Mouse (Mus musculus) c-Kit-negative CD71-positive TER-119-positive erythroid progenitor cells, embryonic 14.5 days (primary cell): Measurements from ENCODE around the gene Aunip.
"Not testable (repeated sequence)": the region's sequence is repeated elsewhere in the genome, so short reads cannot be mapped to it uniquely, and the experiment has no call there.

ENCODE experiments used
- DNase-seq: peaks from one replicate; pipeline ENCODE4 v3.0.0-alpha.2; 2013; ENCODE audit warnings: low read depth, low spot score

Gene Aunip

DNA sequence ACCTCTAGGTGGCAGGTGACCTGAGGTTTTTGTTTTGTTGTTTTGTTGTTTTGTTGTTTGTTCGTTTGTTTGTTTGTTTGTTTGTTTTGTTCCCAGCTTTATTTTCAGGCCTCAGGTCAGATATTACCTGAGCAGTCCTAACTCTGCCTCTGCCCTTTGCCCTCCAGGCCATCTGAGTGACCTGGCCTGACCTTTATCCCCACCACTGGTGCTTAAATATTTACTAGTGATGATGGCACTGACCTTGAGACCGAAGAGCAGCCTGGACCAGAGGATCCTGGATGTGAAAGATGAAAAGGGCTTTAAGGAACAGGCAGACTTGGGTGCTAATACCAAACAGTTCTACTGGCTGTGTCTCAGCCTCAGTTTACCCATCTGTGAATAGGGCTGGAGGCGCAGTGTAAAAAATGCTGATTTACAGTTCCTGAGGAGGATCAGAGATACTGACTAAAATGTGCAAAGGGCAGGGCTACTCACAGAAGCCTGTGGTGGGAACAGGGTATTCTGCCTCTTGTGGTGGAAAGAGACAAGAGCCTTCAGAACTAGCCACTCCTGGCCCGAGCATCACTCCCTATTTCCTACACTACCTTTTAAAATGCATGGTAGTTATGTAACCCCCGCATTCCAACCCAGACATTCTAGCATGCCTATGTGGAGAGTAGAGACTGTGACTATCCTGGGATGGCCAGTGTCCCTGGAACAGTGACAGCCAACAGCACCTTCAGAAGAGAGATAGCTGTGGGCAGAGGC lies 25.5 kb upstream of the Aunip start:
- DNase-seq, result no peak

- DNase-seq, result no peak
Observed at GRCm38 (mm10) chr4:134488211-134488610, 22.6 kb upstream of the Aunip start.

DNA sequence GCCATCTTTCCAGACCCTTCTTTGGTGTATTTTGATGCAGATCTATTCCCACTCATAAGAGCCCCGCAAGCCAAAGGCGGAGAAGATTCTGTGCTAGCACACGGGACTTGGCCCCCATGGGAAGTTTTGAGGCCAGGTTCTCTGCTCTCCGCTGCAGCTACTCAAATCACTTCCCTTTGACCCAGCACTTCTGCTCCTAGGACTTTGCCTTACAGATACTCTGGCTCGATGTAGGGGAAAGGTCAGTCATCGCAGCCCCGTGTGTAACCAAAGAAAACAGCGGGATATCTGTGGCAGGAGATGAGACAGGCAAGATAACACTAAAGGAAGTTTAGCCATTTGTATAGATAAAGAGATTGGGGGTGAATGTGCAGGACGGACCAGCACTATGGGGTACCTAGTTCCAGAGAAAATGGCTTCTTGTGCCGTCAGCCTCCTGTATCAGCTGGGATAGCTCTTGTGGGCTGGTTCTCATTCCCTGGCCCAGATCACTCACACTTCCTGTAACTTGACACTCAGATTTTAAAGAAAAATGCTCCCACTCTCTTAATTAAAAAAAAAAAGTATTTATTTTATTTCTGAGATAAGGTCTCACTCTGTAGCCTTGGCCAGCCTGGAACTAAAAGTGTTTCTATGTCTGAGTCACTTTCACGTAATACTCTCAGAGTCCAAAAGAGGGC lies 20.7 kb upstream of the Aunip start:
- no peak for DNase-seq

DNA sequence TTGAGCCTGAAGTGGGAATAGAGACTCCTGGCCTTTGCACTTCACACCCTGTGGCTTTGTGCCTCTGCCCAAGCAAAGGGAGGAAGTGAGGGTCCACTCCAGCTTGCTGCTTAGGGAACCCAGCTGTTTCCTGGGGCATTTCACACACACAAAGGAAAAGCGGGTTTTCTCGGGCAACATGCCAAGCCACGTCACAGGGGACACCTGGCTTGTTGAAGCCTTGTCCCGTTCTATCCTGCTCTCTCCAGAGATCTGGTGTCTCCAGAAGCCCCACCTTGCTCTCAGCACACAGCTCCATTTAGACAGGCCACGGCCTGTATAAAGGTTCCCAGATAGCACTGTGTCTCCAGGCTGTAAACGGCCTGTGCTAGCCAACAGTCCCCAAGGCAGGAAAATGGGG lies 19.1 kb upstream of the Aunip start:
- no peak for DNase-seq

DNA sequence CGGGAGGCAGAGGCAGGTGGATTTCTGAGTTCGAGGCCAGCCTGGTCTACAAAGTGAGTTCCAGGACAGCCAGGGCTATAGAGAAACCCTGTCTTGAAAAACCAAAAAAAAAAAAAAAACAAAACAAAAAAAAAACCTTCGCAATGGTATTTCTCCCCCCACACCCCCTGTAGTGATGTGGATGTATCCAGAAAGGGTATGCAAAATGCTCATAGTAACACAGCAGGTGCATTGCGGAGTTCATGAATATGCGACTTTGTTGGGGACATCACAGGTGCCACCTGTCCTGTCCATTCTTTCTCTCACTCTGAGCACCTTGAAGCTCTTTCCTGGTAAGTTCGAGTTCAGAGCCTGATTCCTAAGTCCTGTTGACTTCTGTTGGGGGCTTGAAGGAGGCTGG lies 16.6 kb upstream of the Aunip start:
- DNase-seq, result not testable (repeated sequence)

- DNase-seq, result no peak
Observed at GRCm38 (mm10) chr4:134494780-134495545, 15.8 kb upstream of the Aunip start.

GRCm38 (mm10) chr4:134495546-134495923 lies 15.3 kb upstream of the Aunip start:
- DNase-seq, result no peak

- no peak for DNase-seq
Observed at GRCm38 (mm10) chr4:134496595-134497210, 14.1 kb upstream of the Aunip start, which contains the start of gene Paqr7. Gene Paqr7 (plus strand): TSS chr4:134496697.

GRCm38 (mm10) chr4:134497223-134497622 lies 13.6 kb upstream of the Aunip start:
- no peak for DNase-seq

DNA sequence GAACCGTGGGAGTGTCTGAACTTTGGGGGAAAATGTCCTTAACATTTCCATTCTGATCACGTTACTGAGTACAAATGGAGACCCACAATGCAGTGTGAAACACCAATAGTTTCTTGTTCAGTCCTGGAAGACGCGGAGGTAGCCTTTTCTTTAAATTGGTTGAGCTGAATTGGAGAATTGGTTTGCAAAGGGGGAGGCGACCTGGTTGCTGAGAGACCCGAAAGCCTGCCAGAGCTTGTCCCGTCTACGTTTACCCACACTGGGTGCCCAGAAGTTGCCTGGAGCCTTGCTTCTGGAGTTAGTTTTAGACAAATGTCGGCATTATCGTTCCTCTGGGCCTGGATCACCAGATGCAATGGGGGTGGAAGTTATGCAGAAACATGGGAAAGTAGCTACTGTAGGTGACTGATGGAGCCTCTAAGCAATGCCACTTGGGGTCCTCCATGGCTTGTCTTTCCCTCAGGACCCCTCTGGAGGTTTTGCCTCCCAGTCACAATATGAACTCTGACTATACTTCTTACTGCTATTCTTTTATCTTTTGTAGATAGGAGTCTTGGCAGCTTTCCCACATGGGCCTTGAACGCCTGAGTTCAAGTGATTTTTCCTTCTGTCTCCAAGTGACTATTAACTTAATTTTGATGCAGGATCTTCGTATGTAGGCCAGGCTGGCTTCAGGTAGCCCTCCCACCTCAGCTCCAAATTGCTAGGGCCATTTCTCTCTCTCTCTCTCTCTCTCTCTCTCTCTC lies 12.6 kb upstream of the Aunip start:
- no peak for DNase-seq

- not testable (repeated sequence) for DNase-seq
Observed at GRCm38 (mm10) chr4:134498983-134499382, 11.8 kb upstream of the Aunip start.

DNA sequence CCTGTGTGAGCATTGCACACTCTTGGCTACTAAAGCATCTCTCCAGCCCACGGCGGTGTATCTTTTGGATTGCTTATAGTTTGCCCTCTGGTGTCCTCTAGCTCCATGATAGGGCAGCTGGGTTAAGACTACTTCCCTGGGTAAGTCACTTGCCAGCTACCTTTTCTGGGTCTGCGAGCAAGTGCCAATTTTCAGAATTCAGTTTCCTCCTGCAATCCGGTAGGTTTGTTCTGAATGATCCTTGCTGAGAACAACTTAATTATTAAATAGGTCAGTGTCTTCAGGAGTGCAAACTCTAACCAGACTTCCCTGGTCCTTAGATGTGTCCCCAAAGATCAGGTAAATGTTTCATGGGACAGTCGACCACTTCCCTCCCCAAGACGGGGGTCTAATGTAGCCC lies 9.7 kb upstream of the Aunip start:
- no peak for DNase-seq

- no peak for DNase-seq
Observed at GRCm38 (mm10) chr4:134503686-134504357, 7.0 kb upstream of the Aunip start.

DNA sequence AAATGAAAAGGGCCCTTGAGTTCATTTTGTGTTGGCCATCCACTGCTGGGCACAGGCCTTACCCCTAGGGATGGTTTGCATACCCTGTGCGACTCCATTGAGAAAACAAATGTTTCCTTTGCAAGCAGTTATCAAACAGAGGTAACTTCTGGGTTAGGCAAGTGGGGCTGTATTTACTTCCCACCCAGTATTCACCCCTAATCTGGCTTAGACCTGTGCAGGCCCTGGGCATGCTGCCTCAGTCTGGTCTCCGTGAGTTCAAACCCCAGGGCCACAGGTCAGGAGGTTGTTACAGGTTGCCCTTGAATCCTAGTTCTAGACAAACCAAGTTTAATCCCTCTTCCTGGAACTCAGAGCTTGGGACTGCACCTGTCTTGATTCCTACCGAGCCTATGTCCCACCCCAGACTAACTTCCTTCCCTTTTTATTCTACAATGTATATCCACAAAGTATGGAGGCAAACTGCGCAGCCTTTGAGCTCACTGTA lies 5.5 kb upstream of the Aunip start:
- no peak for DNase-seq

GRCm38 (mm10) chr4:134505966-134506594 lies 4.7 kb upstream of the Aunip start:
- no peak for DNase-seq

DNA sequence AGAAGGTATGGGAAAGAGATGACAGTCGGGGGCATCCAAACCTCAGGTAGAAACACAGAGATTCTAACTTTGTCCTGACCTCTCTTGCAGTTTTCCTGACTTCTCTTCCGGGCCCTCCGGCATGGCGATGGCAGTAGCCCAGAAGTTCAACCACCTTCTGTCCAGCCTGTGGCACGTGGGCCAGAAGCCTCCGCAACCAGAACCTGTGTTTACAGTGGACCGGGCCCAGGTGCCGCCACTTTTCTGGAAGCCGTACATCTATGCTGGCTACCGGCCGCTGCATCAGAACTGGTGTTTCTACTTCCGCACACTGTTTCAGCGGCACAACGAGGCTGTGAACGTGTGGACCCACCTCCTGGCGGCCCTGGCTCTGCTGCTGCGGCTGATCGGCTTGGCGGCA lies 4.1 kb upstream of the Aunip start:
- no peak for DNase-seq

- no peak for DNase-seq
Observed at GRCm38 (mm10) chr4:134510396-134510795, 403 bp upstream of the Aunip start.

GRCm38 (mm10) chr4:134511730-134512129 lies 931 bp downstream of the Aunip start:
- no peak for DNase-seq

DNA sequence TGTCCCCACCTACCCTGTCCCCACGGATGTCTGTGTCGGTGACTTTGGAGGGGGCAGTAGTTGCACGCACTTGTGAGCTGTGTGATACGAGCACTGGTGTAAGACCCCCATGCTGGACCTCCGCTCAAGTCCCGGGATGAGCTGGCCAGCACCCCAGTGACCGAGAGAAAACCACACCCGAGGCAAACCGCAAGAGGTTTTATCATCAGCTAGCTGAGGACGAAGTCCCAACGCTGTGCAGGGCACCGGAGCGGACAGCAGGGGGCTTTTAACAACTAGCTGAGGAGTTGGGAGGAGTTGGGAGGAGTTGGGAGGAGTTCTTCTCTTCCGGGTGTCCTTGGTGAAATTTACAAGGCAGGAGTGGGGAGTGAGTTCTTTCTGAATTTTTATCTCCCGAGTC lies 2.0 kb downstream of the Aunip start:
- no peak for DNase-seq

GRCm38 (mm10) chr4:134514309-134514930 lies 3.6 kb downstream of the Aunip start:
- no peak for DNase-seq
